Mouse (Mus musculus): ENCODE results near the gene Myo18b.

Gene Myo18b

GRCm38 (mm10) chr5:112876846-112877390 lies 19.2 kb downstream of the Myo18b start:
- no peak for DNase-seq (ENCODE audit: inconsistent ontology term)

GRCm38 (mm10) chr5:112872999-112873398 lies 23.2 kb downstream of the Myo18b start:
- no peak for DNase-seq (ENCODE audit: inconsistent ontology term)

- peak; percentile 43 for DNase-seq (ENCODE audit: inconsistent ontology term)
These were observed 25.4 kb downstream of the Myo18b start for GRCm38 (mm10) chr5:112870729-112871128.

GRCm38 (mm10) chr5:112868620-112869019 lies 27.5 kb downstream of the Myo18b start:
- DNase-seq (ENCODE audit: inconsistent ontology term) = no peak

GRCm38 (mm10) chr5:112864719-112865367 lies 31.3 kb downstream of the Myo18b start:
- DNase-seq (ENCODE audit: inconsistent ontology term) = no peak

GRCm38 (mm10) chr5:112859379-112860035 lies 36.7 kb downstream of the Myo18b start:
- DNase-seq (ENCODE audit: inconsistent ontology term) = peak; percentile 72

GRCm38 (mm10) chr5:112853179-112853578 lies 43.0 kb downstream of the Myo18b start:
- DNase-seq (ENCODE audit: inconsistent ontology term) = no peak

- no peak for DNase-seq (ENCODE audit: inconsistent ontology term)
These were observed 44.8 kb downstream of the Myo18b start for GRCm38 (mm10) chr5:112851389-112851788.

GRCm38 (mm10) chr5:112848586-112849280 lies 47.4 kb downstream of the Myo18b start:
- DNase-seq (ENCODE audit: inconsistent ontology term) = no peak

- no peak for DNase-seq (ENCODE audit: inconsistent ontology term)
These were observed 48.1 kb downstream of the Myo18b start for GRCm38 (mm10) chr5:112847985-112848542.

- DNase-seq (ENCODE audit: inconsistent ontology term) = no peak
These were observed 50.0 kb downstream of the Myo18b start for GRCm38 (mm10) chr5:112846146-112846545.

- no peak for DNase-seq (ENCODE audit: inconsistent ontology term)
These were observed 51.7 kb downstream of the Myo18b start for GRCm38 (mm10) chr5:112844460-112844859.

- no peak for DNase-seq (ENCODE audit: inconsistent ontology term)
These were observed 52.4 kb downstream of the Myo18b start for GRCm38 (mm10) chr5:112843676-112844257.

- no peak for DNase-seq (ENCODE audit: inconsistent ontology term)
These were observed 53.5 kb downstream of the Myo18b start for GRCm38 (mm10) chr5:112842696-112843095.

- no peak for DNase-seq (ENCODE audit: inconsistent ontology term)
These were observed 54.3 kb downstream of the Myo18b start for GRCm38 (mm10) chr5:112841850-112842249.

- peak; percentile 54 for DNase-seq (ENCODE audit: inconsistent ontology term)
These were observed 61.3 kb downstream of the Myo18b start for GRCm38 (mm10) chr5:112834896-112835295.

- no peak for DNase-seq (ENCODE audit: inconsistent ontology term)
These were observed 62.3 kb downstream of the Myo18b start for GRCm38 (mm10) chr5:112833866-112834265.

GRCm38 (mm10) chr5:112825091-112825794 lies 70.9 kb downstream of the Myo18b start:
- no peak for DNase-seq (ENCODE audit: inconsistent ontology term)

GRCm38 (mm10) chr5:112824376-112824775 lies 71.8 kb downstream of the Myo18b start:
- DNase-seq (ENCODE audit: inconsistent ontology term) = peak; percentile 5

- no peak for DNase-seq (ENCODE audit: inconsistent ontology term)
These were observed 73.7 kb downstream of the Myo18b start for GRCm38 (mm10) chr5:112822426-112822825.

GRCm38 (mm10) chr5:112815051-112815450 lies 81.1 kb downstream of the Myo18b start:
- no peak for DNase-seq (ENCODE audit: inconsistent ontology term)
